ENCODE assay signal across 26 mouse cellular contexts in genomic region chr5:149196611-149197010, GRCm38 (mm10). TPM values are rescaled to one million over a fixed set of nuclear protein-coding genes. Genes with fewer than 3 reads are reported as not detected.
DNase-seq lines count a peak whose midpoint lies in the region; ATAC-seq and TF ChIP-seq lines count a peak whose summit lies in the region.
"Had no signal": no experiment of that assay in that cellular context is flagged by ENCODE, and none has a peak within 500 bp of the region (broad histone marks: within the 10 kb centered on the region; RNA-seq: fewer than 3 reads in every experiment).

No protein-coding gene starts in this region.

- no peak for TF ChIP-seq EP300 in MEL (IDR thresholded peaks at IDR 0.05; ENCODE audit: low read depth in 1 of 2, low read length in 2 of 2)

- no peak overlapping the region for H3K9ac ChIP-seq in MEL (ENCODE audit: control insufficient read depth, low read depth, low read length, poor library complexity, severe bottlenecking)
- H3K9ac ChIP-seq: embryonic facial prominence, embryonic 15.5 days; heart, embryonic 12.5 days; hindbrain, embryonic 12.5 days; limb, embryonic 12.5 days; midbrain, embryonic 12.5 days had no signal

- intact Hi-C loops in gastrocnemius, adult 2 months (cut with DNase I): no loop called here

- ATAC-seq in CD4-positive, CD25-positive, alpha-beta regulatory T cell, adult 4 months: no peak
- ATAC-seq: forebrain, embryonic 14.5 days; intestine, postnatal 0 days; lung, postnatal 0 days had no signal

- no peak for DNase-seq in gastrocnemius, adult 2 months
- DNase-seq in gastrocnemius, adult 8-10 months (ENCODE audit: low spot score in 2 of 2): no peak
- peak; percentile 60 for DNase-seq in kidney, adult 9 months
- no peak for DNase-seq in kidney, adult 11 months
- no peak for DNase-seq in MEL (ENCODE audit: low read depth, low spot score)
- peak; percentile 29 for DNase-seq in embryo, embryonic 9.5 days (ENCODE audit: extremely low spot score)
- no peak for DNase-seq in adrenal gland, postnatal 14 days
- DNase-seq: adrenal gland, postnatal 36 days; cerebellum, adult 11 months; cerebellum, adult 9-11 months; gastrocnemius, postnatal 10 days; heart, postnatal 10 days; kidney, postnatal 14 days; retina, postnatal 1 day; right cerebral cortex, postnatal 25 days; spleen, adult 18-20 months had no signal

- peaks cover 47% of the 10 kb centered on the region for H3K79me2 ChIP-seq in MEL (ENCODE audit: control insufficient read depth, insufficient read depth, low read length, poor library complexity)

- H3K4me3 ChIP-seq in gastrocnemius, adult 2 months: no peak overlapping the region
- no peak overlapping the region for H3K4me3 ChIP-seq in MEL (ENCODE audit: control insufficient read depth in 1 of 2, insufficient read depth in 1 of 2, low read depth in 2 of 2, low read length in 2 of 2)
- H3K4me3 ChIP-seq: embryonic facial prominence, embryonic 15.5 days; heart, embryonic 12.5 days; hindbrain, embryonic 12.5 days; layer of hippocampus, adult 2 months; limb, embryonic 12.5 days; midbrain, embryonic 12.5 days had no signal

- peaks cover 5 to 6% of the 10 kb centered on the region in 2 experiments; a peak in 2 of 4 replicates for H3K4me1 ChIP-seq in MEL (ENCODE audit: control insufficient read depth in 1 of 2, insufficient read depth in 2 of 2, low read length in 2 of 2)

- H3K27ac ChIP-seq in gastrocnemius, adult 2 months: peak overlapping the region; percentile 57; the same call in 1 of the 2 replicates
- no peak overlapping the region for H3K27ac ChIP-seq in MEL (ENCODE audit: control insufficient read depth, low read depth, low read length)
- H3K27ac ChIP-seq: embryonic facial prominence, embryonic 15.5 days; hindbrain, embryonic 12.5 days; layer of hippocampus, adult 2 months; limb, embryonic 12.5 days; midbrain, embryonic 12.5 days had no signal

- no peak for TF ChIP-seq RAD21 in MEL (IDR thresholded peaks at IDR 0.05; ENCODE audit: low read depth, low read length)

- TF ChIP-seq POLR2A in MEL (IDR thresholded peaks at IDR 0.05; ENCODE audit: control insufficient read depth in 1 of 2, insufficient read depth in 1 of 2, low read depth in 1 of 2, low read length in 2 of 2, poor library complexity in 1 of 2): no peak

- no peaks in the 10 kb centered on the region for H3K27me3 ChIP-seq in MEL (ENCODE audit: control insufficient read depth in 1 of 2, insufficient read depth in 2 of 2, low read length in 2 of 2)
- H3K27me3 ChIP-seq: embryonic facial prominence, embryonic 15.5 days; heart, embryonic 12.5 days; hindbrain, embryonic 12.5 days; limb, embryonic 12.5 days; midbrain, embryonic 12.5 days had no signal

- H3K36me3 ChIP-seq in MEL (ENCODE audit: control insufficient read depth in 1 of 2, insufficient read depth in 2 of 2, low read length in 2 of 2): peaks cover 24 to 84% of the 10 kb centered on the region in 2 experiments

- H3K9me3 ChIP-seq in MEL (replicated peaks; ENCODE audit: insufficient read depth, low read length): no peaks in the 10 kb centered on the region
- H3K9me3 ChIP-seq: embryonic facial prominence, embryonic 15.5 days; heart, embryonic 12.5 days; hindbrain, embryonic 12.5 days; limb, embryonic 12.5 days; midbrain, embryonic 12.5 days had no signal

- TF ChIP-seq CTCF in gastrocnemius, adult 2 months (IDR thresholded peaks at IDR 0.05): no peak
- TF ChIP-seq CTCF in MEL (IDR thresholded peaks at IDR 0.05 in 2 of 3, conservative IDR thresholded peaks at IDR 0.05 in 1 of 3; ENCODE audit: control insufficient read depth in 1 of 3, insufficient read depth in 1 of 3, low read depth in 2 of 3, low read length in 3 of 3, poor library complexity in 1 of 3, severe bottlenecking in 1 of 3): no peak

TF ChIP-seq in MEL, 35 proteins besides CTCF, POLR2A, EP300 and RAD21:
- TF ChIP-seq HCFC1 (IDR thresholded peaks at IDR 0.05; ENCODE audit: low read depth, low read length): no peak
- TF ChIP-seq TAL1 (IDR thresholded peaks at IDR 0.05; ENCODE audit: low read length): no peak
- 0 out of 2 replicates have a peak, but pooled peaks have one; percentile 3 for TF ChIP-seq RCOR1 (IDR thresholded peaks at IDR 0.05; ENCODE audit: low read depth, low read length)
- TF ChIP-seq USF2 (IDR thresholded peaks at IDR 0.05; ENCODE audit: borderline replicate concordance in 1 of 2, insufficient read depth in 1 of 2, low read depth in 1 of 2, low read length in 2 of 2): no peak
- no peak for TF ChIP-seq USF1 (IDR thresholded peaks at IDR 0.05; ENCODE audit: low read depth, low read length)
TF ChIP-seq in MEL: peak in this region for 1.

RNA-seq across cellular contexts. Expression of gene Hmgb1, which starts 12.3 kb away (rescaled TPM):
- total RNA-seq in gastrocnemius, adult 2 months (2021): 100 to 1,000 TPM in 1 of 2 experiments, 10 to 100 TPM in 1; 99.8 to 112 TPM
- total RNA-seq in gastrocnemius, adult 8-10 months (2022): 100 to 1,000 TPM in 3 of 4 experiments, 10 to 100 TPM in 1; 90.7 to 109 (median 107) TPM
- 678 and 686 TPM in 2 replicates for total RNA-seq in MEL (2012; rRNA removed)
- polyA plus RNA-seq in MEL (2012; ENCODE audit: insufficient read depth in 1 of 2, insufficient read length in 2 of 2, low read depth in 1 of 2, low replicate concordance in 2 of 2, missing spikeins in 1 of 2): 100 to 1,000 TPM in 1 of 2 experiments, not detected in 1; 600 TPM
- total RNA-seq in adrenal gland, postnatal 14 days (2021): 199 and 236 TPM in 2 replicates
- 100 to 1,000 TPM; 359 to 760 TPM for polyA plus RNA-seq in CD4-positive, CD25-positive, alpha-beta regulatory T cell, adult 4 months (2017; shearing (Covaris generic))

RNA-seq across cellular contexts. Expression of gene Uspl1, which starts 12.5 kb away (rescaled TPM):
- 10 to 100 TPM; 29.8 to 32.6 TPM for total RNA-seq in gastrocnemius, adult 2 months (2021)
- total RNA-seq in gastrocnemius, adult 8-10 months (2022): 10 to 100 TPM; 29.8 to 41.7 (median 32.2) TPM
- 84.2 and 94.4 TPM in 2 replicates for total RNA-seq in MEL (2012; rRNA removed)
- polyA plus RNA-seq in MEL (2012; ENCODE audit: insufficient read depth in 1 of 2, insufficient read length in 2 of 2, low read depth in 1 of 2, low replicate concordance in 2 of 2, missing spikeins in 1 of 2): 100 to 1,000 TPM in 1 of 2 experiments, 10 to 100 TPM in 1; 68.5 to 179 TPM
- total RNA-seq in adrenal gland, postnatal 14 days (2021): 27.8 and 30.3 TPM in 2 replicates
- 10 to 100 TPM; 38.6 to 42.6 TPM for polyA plus RNA-seq in CD4-positive, CD25-positive, alpha-beta regulatory T cell, adult 4 months (2017; shearing (Covaris generic))

Comparison
In these comparisons a context has a peak if more than half of its experiments do, and no peak if none do; other contexts are left out.
1. DNase-seq: peak in kidney, adult 9 months (single experiment) and embryo, embryonic 9.5 days (single experiment); none in gastrocnemius, adult 2 months (single experiment), gastrocnemius, adult 8-10 months (0 of 2), kidney, adult 11 months (single experiment), MEL (single experiment) and adrenal gland, postnatal 14 days (single experiment).